15 mouse cellular contexts compared by ENCODE assay signal in genomic region chr8:8851271-8851670, GRCm38 (mm10).
"Had no signal": no experiment of that assay in that cellular context is flagged by ENCODE, and none has a peak within 500 bp of the region (broad histone marks: within the 10 kb centered on the region; RNA-seq: fewer than 3 reads in every experiment).

No protein-coding gene starts in this region.

- DNase-seq: kidney, adult 9 months; kidney, postnatal 36 days; left cerebral cortex, postnatal 4 days; lung, adult 18-20 months; lung, postnatal 4 days; right cerebral cortex, postnatal 14 days; thymus, adult 2 months; thymus, postnatal 25 days had no signal

- H3K27ac ChIP-seq: kidney, postnatal 0 days; layer of hippocampus, adult 2 months; limb, embryonic 13.5 days; liver, embryonic 14.5 days; midbrain, embryonic 12.5 days; stomach, embryonic 15.5 days had no signal

- H3K4me2 ChIP-seq: limb, embryonic 13.5 days; midbrain, embryonic 12.5 days; stomach, embryonic 15.5 days had no signal

- ATAC-seq: lung, postnatal 0 days had no signal

- H3K9me3 ChIP-seq: limb, embryonic 13.5 days; midbrain, embryonic 12.5 days; stomach, embryonic 15.5 days had no signal

- H3K9ac ChIP-seq: limb, embryonic 13.5 days; liver, embryonic 14.5 days; midbrain, embryonic 12.5 days; stomach, embryonic 15.5 days had no signal

- H3K4me3 ChIP-seq: layer of hippocampus, adult 2 months; limb, embryonic 13.5 days; midbrain, embryonic 12.5 days; stomach, embryonic 15.5 days had no signal

- H3K36me3 ChIP-seq: limb, embryonic 13.5 days; midbrain, embryonic 12.5 days; stomach, embryonic 15.5 days had no signal

- H3K27me3 ChIP-seq: stomach, embryonic 15.5 days had no signal
